Mouse (Mus musculus) E14TG2a.4 (cell line): ENCODE measurements around the gene E130208F15Rik.

ENCODE experiments used
- CTCF ChIP-seq: conservative IDR thresholded peaks from 2 replicates; pipeline ENCODE4 v1.5.1; 2014; ENCODE audit warnings: low read length
- NANOG ChIP-seq: IDR thresholded peaks from 2 replicates; pipeline ENCODE4 v1.6.1; 2014; ENCODE audit warnings: borderline replicate concordance, low read length, mixed read lengths
- POU5F1 ChIP-seq: IDR thresholded peaks from 2 replicates; pipeline ENCODE4 v1.6.1; 2014; ENCODE audit warnings: low read length, borderline replicate concordance

GRCm38 (mm10) chr7:30327140-30327539, 5.6 kb downstream of the E130208F15Rik start:
- TF ChIP-seq CTCF (no peak), NANOG (no peak), POU5F1 (no peak)
